Mouse (Mus musculus) lung, adult 2 months (tissue): ENCODE data around the gene Hoxa5.

ENCODE experiments used
- CTCF ChIP-seq: fragments of 200-500 bp; IDR thresholded peaks from 2 replicates; pipeline ENCODE4 v1.5.1; 2011; ENCODE audit warnings: mild to moderate bottlenecking, low read length, control low read depth; ENCODE audit not compliant: insufficient read depth
- POLR2A ChIP-seq: fragments of 200-500 bp; IDR thresholded peaks from 2 replicates; pipeline ENCODE4 v1.6.1; 2011; ENCODE audit warnings: low read depth, mild to moderate bottlenecking, control low read depth, low read length, borderline replicate concordance; ENCODE audit errors: extremely low read depth

DNA sequence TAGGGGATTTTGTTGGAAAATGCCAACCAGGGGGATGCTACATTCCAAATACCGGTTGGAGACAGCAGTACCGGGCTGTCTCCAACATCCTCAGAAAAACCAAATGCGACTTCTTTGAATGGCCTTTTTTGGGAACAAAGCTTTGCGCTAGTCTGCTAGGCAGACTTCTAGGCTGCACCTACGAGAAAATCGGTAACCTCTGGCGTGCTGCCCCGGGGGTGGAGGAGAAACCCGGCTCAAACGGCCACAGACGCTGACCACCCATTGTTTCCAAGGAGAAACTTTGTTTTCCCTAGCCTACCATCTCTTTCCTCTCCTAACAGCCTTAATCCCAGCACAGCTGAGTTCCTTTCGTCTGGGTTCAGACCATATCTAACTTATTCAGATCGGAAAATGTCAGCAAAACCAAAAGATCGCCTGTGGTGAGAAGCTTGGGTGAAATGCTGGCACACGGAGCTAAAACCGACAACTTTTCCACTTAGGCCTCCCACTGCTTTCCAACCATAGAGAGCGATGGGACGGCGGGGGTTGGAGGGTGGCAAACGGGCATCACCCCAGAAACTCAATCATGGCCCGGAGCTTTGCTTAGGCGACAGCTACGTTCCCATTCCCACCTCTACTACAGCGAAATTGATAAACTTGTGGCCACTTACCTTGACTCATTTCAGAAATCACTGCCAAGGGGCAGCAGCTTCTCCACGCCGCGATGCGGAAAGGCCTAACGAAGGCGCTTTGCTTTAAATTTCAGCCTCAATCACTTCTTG lies 35.4 kb upstream of the Hoxa5 start:
- TF ChIP-seq CTCF (no peak), POLR2A (no peak)
